Mouse (Mus musculus) urinary bladder, postnatal 36 days (tissue): Measurements from ENCODE around the gene Afg3l1.
A peak's percentile ranks its signal among the peaks of the same experiment; 100 is the strongest.
"Not testable (repeated sequence)": the region's sequence is repeated elsewhere in the genome, so short reads cannot be mapped to it uniquely, and the experiment has no call there.

Experiments used
- DNase-seq, 2 experiments: peaks; one replicate each; pipeline ENCODE4 v3.0.0; 2022; ENCODE audit warnings: low spot score in 2 of 2, mixed read lengths in 1 of 2

Gene Afg3l1

DNA sequence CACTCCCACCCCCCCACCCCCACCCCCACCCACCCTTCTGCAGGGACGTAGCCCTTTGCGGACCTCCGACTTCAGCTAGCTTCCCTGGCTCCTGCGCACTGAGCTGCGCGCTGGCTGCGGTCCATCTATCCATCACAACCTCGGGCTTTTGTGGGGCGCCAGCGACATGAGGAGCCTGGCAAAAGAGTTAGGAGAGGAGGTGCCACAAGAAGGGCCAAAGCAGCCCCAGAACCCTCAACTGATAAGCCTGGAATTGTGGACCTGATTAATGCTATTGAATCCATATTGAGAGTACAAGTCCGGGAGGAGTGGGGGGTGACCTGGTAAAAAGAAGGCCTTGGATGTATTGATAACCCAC, 37.8 kb downstream of the Afg3l1 start:
- no peak for DNase-seq

DNA sequence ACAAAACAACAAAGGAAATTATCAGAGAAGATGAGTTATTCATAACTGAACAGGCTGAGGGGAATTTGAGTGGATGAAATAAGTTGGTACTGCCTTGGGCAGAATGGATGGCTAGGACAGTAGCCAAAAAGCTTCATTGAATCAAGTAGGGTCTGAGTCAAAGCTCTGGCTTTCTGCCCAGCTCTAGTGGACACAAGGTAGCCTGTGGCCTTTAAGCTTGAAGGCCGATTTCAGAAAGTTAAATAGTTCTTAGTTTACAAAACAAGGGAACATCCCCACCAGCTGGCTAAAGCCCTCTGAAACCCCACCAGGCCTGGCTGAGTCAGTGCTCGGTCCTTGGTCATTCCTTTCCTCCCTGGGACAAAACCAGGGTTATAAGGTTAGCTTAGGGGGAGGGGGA, 38.9 kb downstream of the Afg3l1 start:
- DNase-seq: no peak

DNA sequence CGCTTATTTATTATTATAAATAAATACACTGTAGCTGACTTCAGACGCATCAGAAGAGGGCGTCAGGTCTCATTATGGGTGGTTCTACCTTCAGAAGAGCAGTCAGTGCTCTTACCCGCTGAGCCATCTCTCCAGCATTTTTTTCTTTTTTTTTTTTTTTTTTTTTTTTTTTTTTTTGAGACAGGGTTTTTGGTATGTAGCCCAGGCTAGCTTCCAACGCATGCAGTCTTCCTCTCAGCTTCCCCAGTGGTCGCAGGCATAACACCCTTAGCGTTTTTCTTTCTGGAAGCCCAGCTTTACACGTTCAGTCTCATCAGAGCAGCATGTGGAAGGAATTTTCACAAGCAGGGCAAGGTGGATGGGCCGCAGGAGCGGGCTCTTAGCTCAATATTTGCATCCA, 40.5 kb downstream of the Afg3l1 start:
- DNase-seq: no peak

DNA sequence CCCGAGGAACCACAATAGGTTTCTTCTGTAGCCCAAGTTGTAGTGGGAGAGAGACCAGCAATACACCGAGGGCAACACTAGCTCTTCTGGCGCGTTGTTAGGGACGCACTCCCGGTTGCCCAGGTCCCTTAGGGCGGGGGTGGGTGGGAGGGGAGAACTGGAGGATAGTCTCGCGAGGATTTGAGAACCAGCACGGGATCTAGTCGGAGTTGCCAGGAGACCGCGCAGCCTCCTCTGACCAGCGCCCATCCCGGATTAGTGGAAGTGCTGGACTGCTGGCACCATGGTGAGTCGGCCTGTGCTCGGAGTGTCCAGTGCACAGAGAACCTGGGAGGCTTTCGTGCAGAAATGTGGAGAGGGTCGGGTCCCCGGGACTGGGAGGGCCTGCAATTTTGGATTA, 41.0 kb downstream of the Afg3l1 start, which contains the start of gene Gas8:
Gas8 (plus strand) TSS at position 168 of the 400 bp plus-strand sequence.
- DNase-seq: peak; percentile 73 to 89

DNA sequence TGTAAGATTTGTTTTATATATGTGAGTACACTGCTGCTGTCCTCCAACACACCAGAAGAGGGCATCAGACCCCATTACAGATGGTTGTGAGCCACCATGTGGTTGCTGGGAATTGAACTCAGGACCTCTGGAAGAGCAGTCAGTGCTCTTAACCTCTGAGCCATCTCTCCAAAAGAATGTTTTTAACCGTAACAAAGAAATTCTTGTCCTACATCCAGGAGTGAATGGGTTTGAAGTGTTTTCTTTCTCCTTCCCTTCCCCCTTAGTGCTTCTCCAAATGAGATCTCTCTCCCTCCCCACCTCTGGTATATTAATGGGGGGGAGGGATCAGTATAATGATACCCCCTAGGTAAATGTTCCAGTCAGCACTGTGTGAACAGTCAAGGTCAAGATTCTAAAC, 42.3 kb downstream of the Afg3l1 start:
- DNase-seq: not testable (repeated sequence)

DNA sequence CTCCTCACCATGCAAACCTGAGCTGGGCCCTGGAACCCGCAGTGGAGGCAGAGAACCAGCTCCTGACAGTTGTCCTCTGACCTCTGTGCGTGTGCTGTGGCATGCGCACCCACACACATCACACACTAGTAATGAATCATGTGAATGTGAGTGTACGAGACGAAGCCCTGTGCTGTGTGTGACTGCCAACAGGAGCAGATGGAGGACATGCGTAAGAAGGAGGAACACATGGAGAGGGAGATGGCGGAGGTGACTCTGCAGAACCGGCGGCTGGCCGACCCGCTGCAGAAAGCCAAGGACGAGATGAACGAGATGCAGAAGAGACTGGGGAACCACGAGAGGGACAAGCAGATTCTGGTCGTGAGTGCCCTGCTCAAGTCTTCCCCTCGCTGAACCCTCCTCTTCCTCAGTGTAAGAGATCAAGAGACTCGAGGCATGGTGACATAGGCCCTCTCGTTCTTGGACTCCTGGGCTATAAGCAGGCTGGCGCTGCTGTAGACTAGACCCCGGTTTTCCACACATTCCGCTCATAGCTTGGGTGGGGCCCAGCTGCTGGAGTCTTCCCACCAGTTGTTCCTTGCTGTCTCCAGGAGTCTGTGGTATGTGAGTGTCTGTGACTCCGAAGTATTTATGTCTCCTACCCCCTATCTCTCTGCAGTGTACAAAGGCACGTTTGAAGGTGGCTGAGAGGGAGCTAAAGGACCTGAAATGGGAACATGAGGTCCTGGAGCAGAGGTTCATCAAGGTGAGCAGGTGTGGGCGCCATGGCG, 50.2 kb downstream of the Afg3l1 start:
- no peak for DNase-seq

DNA sequence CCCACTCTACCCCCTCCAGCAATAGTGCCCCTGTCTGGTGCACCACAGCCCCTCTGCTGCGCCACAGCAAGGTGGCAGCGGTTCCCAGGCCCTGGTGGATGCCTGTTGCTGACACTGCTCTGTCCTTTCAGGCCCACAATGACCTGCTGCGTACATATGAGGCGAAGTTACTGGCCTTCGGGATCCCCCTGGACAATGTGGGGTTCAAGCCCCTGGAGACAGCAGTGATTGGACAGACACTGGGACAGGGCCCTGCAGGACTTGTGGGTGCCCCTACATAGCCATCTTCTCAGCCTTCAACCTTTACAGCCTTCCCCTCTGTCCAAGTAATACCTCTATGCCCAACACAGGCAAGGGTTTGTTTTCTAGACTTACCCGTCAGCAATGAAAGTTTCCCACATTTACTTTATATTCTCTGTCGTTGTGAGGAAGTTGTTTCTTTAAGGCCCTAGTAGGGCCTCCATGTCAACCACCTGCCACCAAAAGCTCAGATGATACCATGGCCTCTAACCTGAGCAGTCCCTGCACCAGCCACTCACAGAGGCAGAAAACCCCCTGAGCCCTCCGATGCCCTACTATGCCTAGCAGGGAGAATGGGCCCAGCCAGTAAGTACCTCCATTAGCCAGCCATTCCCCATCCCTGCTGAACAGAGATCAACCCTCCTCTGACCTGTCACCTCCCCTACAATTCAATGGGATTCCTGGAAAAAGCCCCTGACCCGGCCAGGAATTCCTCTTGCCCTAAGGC, 58.7 kb downstream of the Afg3l1 start:
- no peak for DNase-seq

DNA sequence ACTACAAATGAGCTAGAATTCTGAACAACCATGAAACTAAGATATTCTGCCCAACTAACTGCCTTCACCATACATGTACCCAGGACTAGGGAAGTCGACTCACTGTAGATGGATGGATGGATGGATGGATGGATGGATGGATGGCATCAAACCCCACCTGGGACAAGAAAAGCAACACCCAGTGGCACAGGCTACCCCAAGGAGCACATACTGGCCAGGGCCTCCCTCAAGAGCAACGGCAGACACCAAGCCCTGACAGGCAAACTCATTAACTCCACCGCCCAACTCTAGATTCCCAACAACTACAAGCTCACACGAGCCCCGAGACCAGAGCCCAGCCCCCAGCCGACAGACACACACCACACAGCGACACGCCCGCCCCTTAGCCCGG, 59.3 kb downstream of the Afg3l1 start:
- no peak for DNase-seq

DNA sequence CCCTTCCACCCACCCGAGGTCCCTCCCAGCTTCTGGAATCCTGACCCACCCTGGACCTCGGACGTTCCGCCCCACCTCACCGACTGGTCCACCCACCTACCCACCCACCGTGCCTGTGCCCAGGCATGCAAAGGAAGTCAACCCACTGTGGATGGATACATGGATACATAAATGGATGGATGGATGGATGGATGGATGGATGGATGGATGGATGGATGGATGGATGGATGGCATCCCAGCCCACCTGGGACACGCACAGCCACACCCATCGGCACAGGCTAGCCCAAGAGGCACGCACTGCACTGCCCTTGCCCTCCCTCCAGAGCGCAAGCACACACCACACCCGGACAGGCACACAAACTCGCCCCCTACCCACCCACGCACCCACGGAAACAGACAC, 59.9 kb downstream of the Afg3l1 start:
- DNase-seq: peak; percentile 17 to 26
